Mouse (Mus musculus) cerebellum, postnatal 36 days (tissue): ENCODE data around the gene Cd300c.
"Not testable (repeated sequence)": the region's sequence is repeated elsewhere in the genome, so short reads cannot be mapped to it uniquely, and the experiment has no call there.

ENCODE experiments used
- DNase-seq, 2 experiments: peaks; one replicate each; pipeline ENCODE4 v3.0.0; 2021 to 2022; ENCODE audit warnings: mixed read lengths in 2 of 2

Gene Cd300c

GRCm38 (mm10) chr11:114968752-114969207, at the start of gene Cd300c:
Gene Cd300c (minus strand): TSS chr11:114969157.
- no peak for DNase-seq

GRCm38 (mm10) chr11:115016093-115016492, 47.1 kb upstream of the Cd300c start, which contains the start of gene Cd300ld2:
Gene Cd300ld2 (minus strand): TSS chr11:115016193.
- DNase-seq: not testable (repeated sequence)

DNA sequence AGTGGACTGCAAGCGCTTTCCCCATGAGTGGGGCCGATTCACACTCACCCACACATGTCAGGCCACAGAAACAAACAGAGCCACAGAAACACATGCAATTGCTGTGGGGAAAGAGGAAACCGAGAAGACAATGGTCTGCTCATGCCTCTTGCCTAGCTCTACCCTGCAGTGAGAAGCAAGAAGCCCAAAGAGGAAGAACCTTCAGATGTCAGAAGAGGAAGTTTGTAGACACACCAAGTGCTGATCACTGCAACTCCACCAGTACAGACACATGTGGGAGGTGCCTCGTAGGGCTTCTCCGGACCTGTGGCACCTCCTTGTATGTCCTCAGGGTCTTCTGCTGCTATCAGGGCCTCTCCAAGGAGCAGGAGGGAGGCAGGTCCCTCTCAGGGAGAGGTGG, 35.1 kb upstream of the Cd300c start:
- DNase-seq: no peak

- peak in 1 of 2 experiments; percentile 25 for DNase-seq
Measured at GRCm38 (mm10) chr11:115001474-115002040, 32.6 kb upstream of the Cd300c start, which contains the start of gene Cd300c2. Gene Cd300c2 (minus strand): TSS chr11:115001880.

DNA sequence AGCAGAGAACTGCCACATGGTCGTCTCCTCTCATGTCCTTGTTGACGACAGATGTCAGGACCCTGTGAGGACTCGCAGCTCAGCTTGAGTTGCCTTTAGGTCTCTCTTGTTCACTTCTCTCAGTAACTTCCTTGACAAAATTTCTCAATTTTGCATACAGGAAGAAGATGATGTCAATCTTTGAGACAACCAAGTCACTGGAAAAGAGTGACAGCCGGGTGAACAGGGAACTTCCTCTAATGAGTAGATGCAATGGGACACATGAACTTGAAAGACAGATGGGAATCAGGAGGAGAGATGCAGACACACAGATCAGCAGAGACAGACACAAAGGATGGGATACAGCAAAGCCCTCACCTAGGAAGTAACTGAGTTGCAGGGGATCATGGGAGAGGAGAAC, 20.8 kb upstream of the Cd300c start, which contains the start of gene Cd300ld:
TSS of gene Cd300ld (minus strand) at position 130 of the 400 bp plus-strand sequence.
- no peak for DNase-seq

DNA sequence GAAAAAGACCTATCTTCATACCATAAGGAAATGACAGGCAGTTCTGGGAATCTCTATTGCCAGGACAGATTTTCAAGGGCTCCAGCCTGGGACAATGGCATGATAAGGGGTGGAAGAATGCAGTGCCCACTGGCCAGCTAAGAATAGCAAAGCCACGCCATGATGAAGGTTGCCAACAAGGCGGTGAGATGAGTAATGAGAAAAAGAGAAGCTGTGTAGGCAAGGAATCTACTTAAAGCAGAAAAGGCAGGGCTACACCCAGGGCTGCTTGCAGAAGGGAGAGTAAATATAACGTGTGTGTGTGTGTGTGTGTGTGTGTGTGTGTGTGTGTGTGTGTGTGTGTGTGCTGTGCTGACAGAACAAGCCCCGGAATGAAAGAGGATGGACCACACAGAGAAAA, 12.9 kb upstream of the Cd300c start:
- DNase-seq: no peak

GRCm38 (mm10) chr11:114972726-114973125, 3.8 kb upstream of the Cd300c start:
- peak in 1 of 2 experiments; percentile 25 for DNase-seq

GRCm38 (mm10) chr11:114965182-114965828, 3.7 kb downstream of the Cd300c start:
- no peak for DNase-seq

DNA sequence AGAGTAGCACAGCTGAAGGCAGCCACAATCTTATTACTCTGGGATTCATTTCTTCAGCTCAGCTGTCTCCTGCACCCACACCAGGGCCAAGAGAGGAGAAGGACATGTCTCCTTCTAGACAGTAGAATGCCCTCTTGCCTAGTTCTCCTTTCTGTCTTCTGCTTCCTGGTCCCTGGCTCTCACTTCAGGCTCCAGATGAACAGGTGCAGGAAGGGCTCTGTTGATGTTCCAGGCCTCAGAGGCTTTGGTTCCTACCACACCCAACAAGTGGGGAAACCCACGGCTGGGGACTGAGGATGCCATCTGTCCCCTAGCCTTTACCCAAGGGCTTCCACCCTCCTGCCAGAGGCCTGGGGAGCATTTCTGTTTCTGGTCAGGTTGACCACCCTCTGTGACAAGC, 8.6 kb downstream of the Cd300c start:
- peak in 1 of 2 experiments; percentile 6 for DNase-seq

GRCm38 (mm10) chr11:114934144-114934543, 34.8 kb downstream of the Cd300c start, which contains the start of gene Cd300lb:
Gene Cd300lb (minus strand): TSS chr11:114934386.
- peak in 1 of 2 experiments; percentile 29 for DNase-seq

DNA sequence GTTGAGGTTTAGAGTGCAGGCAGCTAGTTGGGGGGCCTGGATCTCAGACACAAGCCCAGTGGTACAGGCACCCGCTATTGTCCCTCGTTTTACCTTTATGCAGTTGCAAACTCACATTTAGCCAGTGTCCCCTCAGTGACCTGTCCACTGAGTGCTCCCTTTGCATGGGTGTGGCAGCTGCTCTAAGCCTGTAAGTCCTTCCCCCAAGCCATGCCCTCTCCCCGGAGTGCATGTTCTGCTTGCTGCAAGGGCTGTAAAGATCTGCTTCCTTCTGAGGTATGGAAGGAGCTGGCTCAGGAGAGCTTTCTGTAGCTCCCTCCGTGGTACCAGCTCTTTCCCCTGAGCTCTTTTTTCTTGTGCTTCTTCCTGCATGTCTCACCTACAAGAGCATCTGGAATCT, 35.4 kb downstream of the Cd300c start:
- no peak for DNase-seq

DNA sequence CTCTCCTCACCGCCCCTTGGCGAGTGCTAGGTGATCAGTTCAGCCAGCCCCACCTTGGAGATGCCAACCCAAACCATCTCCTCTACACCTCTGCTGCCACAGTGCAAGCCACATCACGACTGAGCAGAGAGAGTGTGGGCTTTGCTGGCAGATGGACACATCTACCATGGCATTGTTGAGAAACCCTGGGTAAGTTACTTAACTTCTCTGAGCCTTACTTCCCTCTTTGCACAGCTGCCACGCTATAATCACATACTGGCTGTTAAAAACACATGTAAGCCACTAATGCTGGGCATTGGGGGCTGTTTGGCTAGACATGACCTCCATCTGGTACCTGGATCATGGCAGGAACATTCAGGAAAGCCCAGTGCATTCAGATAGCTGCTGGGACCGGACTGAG, 37.9 kb downstream of the Cd300c start:
- no peak for DNase-seq

- no peak for DNase-seq
Measured at GRCm38 (mm10) chr11:114929581-114929980, 39.4 kb downstream of the Cd300c start.

- no peak for DNase-seq
Measured at GRCm38 (mm10) chr11:114923961-114924360, 45.0 kb downstream of the Cd300c start.

- DNase-seq: peak; percentile 75 to 78
Measured at GRCm38 (mm10) chr11:114922439-114922838, 46.5 kb downstream of the Cd300c start.

DNA sequence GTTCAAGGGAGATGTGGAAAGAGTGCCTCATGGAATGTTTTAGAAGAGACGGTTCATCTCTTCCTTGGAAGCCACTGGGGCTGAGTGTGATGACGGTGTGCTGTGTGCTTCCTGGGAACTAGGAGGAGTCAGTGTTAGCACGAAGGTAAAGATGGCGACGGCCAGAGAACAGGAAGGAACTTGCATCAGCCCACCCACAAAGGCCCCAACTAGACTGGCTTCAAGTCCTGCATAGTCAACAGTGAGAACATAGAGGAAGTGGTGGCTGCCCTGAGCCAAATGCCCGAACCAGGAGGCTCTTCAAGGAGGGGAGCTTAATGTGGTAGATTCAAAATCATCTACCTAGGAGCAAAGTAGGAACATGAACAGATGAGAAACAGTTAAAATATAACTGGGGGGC, 51.8 kb downstream of the Cd300c start:
- DNase-seq: no peak

GRCm38 (mm10) chr11:114914978-114915377, 54.0 kb downstream of the Cd300c start:
- no peak for DNase-seq

DNA sequence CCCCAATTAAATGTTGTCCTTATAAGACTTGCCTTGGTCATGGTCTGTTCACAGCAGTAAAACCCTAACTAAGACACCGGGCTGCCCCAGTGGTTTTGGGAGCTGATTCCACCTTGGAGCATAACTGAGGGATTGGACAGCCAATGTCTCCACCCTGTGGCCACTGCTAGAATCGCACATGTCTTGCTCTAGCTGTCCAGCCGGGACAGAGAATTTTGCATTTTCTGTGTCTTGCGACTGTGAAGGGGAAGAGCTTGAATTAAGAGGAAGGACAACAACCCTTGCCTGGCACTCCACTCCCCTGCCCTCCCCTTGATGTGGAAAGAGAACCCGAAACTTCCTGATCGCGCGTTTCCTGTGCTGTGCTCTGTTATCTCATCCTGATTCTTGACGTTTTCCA, 56.1 kb downstream of the Cd300c start:
- DNase-seq: peak; percentile 87 to 94

DNA sequence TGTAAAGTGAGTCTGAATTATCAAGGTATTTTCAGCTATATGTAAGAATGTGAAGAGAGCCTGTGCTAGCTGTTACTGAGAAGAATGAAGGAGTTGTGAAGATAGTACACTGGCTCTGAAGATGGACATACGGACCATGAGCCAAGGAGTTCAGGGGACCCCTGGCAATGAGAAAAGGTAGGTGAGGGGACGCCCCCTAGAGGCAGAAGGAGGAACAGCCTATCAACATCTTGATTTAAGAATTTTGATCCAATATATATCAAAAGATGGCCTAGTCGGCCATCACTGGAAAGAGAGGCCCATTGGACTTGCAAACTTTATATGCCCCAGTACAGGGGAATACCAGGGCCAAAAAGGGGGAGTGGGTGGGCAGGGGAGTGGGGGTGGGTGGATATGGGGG, 59.4 kb downstream of the Cd300c start:
- not testable (repeated sequence) for DNase-seq

DNA sequence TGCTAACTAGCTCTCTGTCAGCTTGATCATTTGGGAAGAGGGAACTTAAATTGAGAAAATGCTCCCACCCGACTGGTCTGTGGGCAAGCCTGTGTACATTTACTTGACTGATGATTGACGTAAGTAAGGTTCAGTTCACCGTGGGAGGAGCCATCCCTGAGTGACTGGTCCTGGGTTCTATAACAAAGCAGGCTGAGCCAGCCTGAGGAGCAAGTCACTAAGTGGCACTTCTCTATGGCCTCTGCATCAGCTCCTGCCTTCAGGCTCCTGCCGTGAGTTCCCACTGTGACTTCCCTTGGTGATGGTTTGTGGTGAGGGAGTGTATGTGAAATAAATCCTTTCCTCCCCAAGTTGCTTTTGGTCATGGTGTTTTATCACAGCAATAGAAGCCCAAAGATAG, 60.9 kb downstream of the Cd300c start:
- DNase-seq: no peak

DNA sequence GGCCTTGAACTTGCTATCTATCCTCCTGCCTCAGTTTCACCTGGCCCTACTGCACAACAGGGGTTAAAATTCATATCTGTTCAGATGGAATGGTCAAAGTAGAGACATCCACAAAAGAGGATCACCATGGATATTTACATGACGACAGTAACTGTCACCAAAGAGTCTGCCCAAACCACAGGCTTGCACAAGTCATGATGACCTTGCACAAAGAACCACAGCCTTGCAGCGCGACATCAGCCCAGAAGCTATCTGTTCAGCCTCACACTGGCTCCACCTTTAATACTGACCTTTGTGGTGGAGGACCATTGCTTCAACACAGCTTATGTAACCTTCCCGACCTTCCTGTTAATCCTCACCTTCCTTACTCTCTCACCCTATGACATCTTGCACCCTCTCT, 61.4 kb downstream of the Cd300c start:
- DNase-seq: no peak
